Mouse (Mus musculus) CH12.LX (cell line): Measurements from ENCODE around the gene Phf11b. TPM values are rescaled to one million over a fixed set of nuclear protein-coding genes. Genes with fewer than 3 reads are reported as not detected.
"Not testable (repeated sequence)": the region's sequence is repeated elsewhere in the genome, so short reads cannot be mapped to it uniquely, and the experiment has no call there.

Experiments used
- DNase-seq: peaks from one replicate; pipeline ENCODE4 v3.0.0-alpha.2; 2013; ENCODE audit errors: extremely low read depth
- H3K27ac ChIP-seq: 2 replicates; pipeline ENCODE4 v1.5.1; 2012; ENCODE audit warnings: low read depth, mild to moderate bottlenecking, control low read depth, moderate library complexity; ENCODE audit not compliant: insufficient read depth
- H3K27me3 ChIP-seq: replicated peaks from 2 replicates; pipeline ENCODE3; 2012; ENCODE audit warnings: inconsistent platforms
- H3K36me3 ChIP-seq, 2 experiments: replicated peaks in 1 of 2; 2 replicates each; pipeline versions ENCODE3 to v1.6.1; 2012; ENCODE audit warnings: inconsistent platforms in 1 of 2, low read length in 1 of 2, mild to moderate bottlenecking in 1 of 2, mixed read lengths in 1 of 2, moderate library complexity in 1 of 2; ENCODE audit not compliant: control insufficient read depth in 1 of 2, insufficient read depth in 1 of 2
- H3K4me1 ChIP-seq, 2 experiments: 2 replicates each; pipeline ENCODE4 v1.6.1; 2012; ENCODE audit warnings: inconsistent platforms in 1 of 2, moderate library complexity in 1 of 2; ENCODE audit not compliant: insufficient read depth in 2 of 2, control insufficient read depth in 1 of 2
- H3K4me2 ChIP-seq: 2 replicates; pipeline ENCODE4 v1.6.1; 2012; ENCODE audit warnings: low read depth, mild to moderate bottlenecking, control low read depth; ENCODE audit not compliant: poor library complexity, insufficient read depth, severe bottlenecking
- H3K4me3 ChIP-seq, 3 experiments: fragments of 150-350 bp in 1 of 3; sonication (generic) in 1 of 3; replicated peaks in 1 of 3; 2 replicates each; pipeline versions ENCODE3 to v1.5.1; 2011 to 2012; ENCODE audit warnings: low read depth in 2 of 3, low read length in 2 of 3, mild to moderate bottlenecking in 2 of 3, moderate library complexity in 2 of 3, control low read depth in 1 of 3, improper control_type of control experiment in 1 of 3, inconsistent platforms in 1 of 3, mixed read lengths in 1 of 3; ENCODE audit not compliant: poor library complexity in 1 of 3
- H3K79me2 ChIP-seq: replicated peaks from 2 replicates; pipeline ENCODE4 v1.6.1; 2012; ENCODE audit warnings: mild to moderate bottlenecking, moderate library complexity; ENCODE audit not compliant: control insufficient read depth, poor library complexity, insufficient read depth, severe bottlenecking; ENCODE audit errors: extremely low read depth
- H3K9ac ChIP-seq: 2 replicates; pipeline ENCODE4 v1.6.1; 2012; ENCODE audit warnings: low read depth, mild to moderate bottlenecking, control low read depth, moderate library complexity; ENCODE audit not compliant: insufficient read depth
- H3K9me3 ChIP-seq: replicated peaks from 2 replicates; pipeline ENCODE3; 2012; ENCODE audit warnings: low read length, inconsistent platforms, mixed read lengths
- BHLHE40 ChIP-seq: IDR thresholded peaks from 2 replicates; pipeline ENCODE4 v1.6.1; 2011; ENCODE audit warnings: mild to moderate bottlenecking, low read depth, low read length, improper control_type of control experiment
- CTCF ChIP-seq, 2 experiments: IDR thresholded peaks in 1 of 2; conservative IDR thresholded peaks in 1 of 2; 2 replicates each; pipeline ENCODE4 v1.5.1; 2011 to 2012; ENCODE audit warnings: low read depth in 2 of 2, low read length in 2 of 2, improper control_type of control experiment in 1 of 2, inconsistent platforms in 1 of 2, mild to moderate bottlenecking in 1 of 2, moderate library complexity in 1 of 2
- ELF1 ChIP-seq: IDR thresholded peaks from 2 replicates; pipeline ENCODE4 v1.6.1; 2014; ENCODE audit warnings: low read depth, mild to moderate bottlenecking, inconsistent platforms, low read length, improper control_type of control experiment
- EP300 ChIP-seq: IDR thresholded peaks from 2 replicates; pipeline ENCODE4 v1.6.1; 2011; ENCODE audit warnings: low read length, improper control_type of control experiment
- ETS1 ChIP-seq: conservative IDR thresholded peaks from 2 replicates; pipeline ENCODE4 v1.6.1; 2012; ENCODE audit warnings: low read depth, mild to moderate bottlenecking, inconsistent platforms, low read length, improper control_type of control experiment, moderate library complexity
- IRF4 ChIP-seq: IDR thresholded peaks from 2 replicates; pipeline ENCODE4 v1.6.1; 2014; ENCODE audit warnings: low read depth, mild to moderate bottlenecking, inconsistent platforms, low read length, improper control_type of control experiment
- JUN ChIP-seq: IDR thresholded peaks from 2 replicates; pipeline ENCODE4 v1.6.1; 2011; ENCODE audit warnings: low read depth, mild to moderate bottlenecking, low read length, improper control_type of control experiment, moderate library complexity; ENCODE audit not compliant: insufficient read depth
- JUND ChIP-seq: conservative IDR thresholded peaks from 2 replicates; pipeline ENCODE4 v1.6.1; 2011; ENCODE audit warnings: low read depth, low read length, improper control_type of control experiment
- MEF2A ChIP-seq: IDR thresholded peaks from 2 replicates; pipeline ENCODE4 v1.6.1; 2014; ENCODE audit warnings: low read depth, mild to moderate bottlenecking, inconsistent platforms, low read length, improper control_type of control experiment, borderline replicate concordance
- NELFE ChIP-seq: IDR thresholded peaks from 2 replicates; pipeline ENCODE4 v1.6.1; 2011; ENCODE audit warnings: low read depth, low read length, improper control_type of control experiment
- POLR2A ChIP-seq: IDR thresholded peaks from 2 replicates; pipeline ENCODE4 v1.6.1; 2011; ENCODE audit warnings: low read depth, mild to moderate bottlenecking, improper control_type of control experiment, low read length
- RAD21 ChIP-seq: IDR thresholded peaks from 2 replicates; pipeline ENCODE4 v1.6.1; 2011; ENCODE audit warnings: low read depth, mild to moderate bottlenecking, low read length, improper control_type of control experiment, moderate library complexity
- SIN3A ChIP-seq: IDR thresholded peaks from 2 replicates; pipeline ENCODE4 v1.6.1; 2012; ENCODE audit warnings: low read length, improper control_type of control experiment, inconsistent platforms
- TBP ChIP-seq: conservative IDR thresholded peaks from 2 replicates; pipeline ENCODE4 v1.6.1; 2011; ENCODE audit warnings: low read depth, low read length, improper control_type of control experiment
- TCF12 ChIP-seq: IDR thresholded peaks from 2 replicates; pipeline ENCODE4 v1.6.1; 2014; ENCODE audit warnings: low read depth, mild to moderate bottlenecking, inconsistent platforms, low read length, improper control_type of control experiment
- dilution Hi-C: fragments of 300-500 bp; cut with MboI; formaldehyde crosslinking; loops from 2 replicates; pipeline ENCODE4 v1.14.3; 2020; ENCODE audit warnings: low sequenced_read_pairs; ENCODE audit not compliant: extremely low pct_unique_long_range_greater_than_20kb, extremely low pct_ligation_motif_present
- in situ Hi-C: fragments of 300-500 bp; cut with MboI; formaldehyde crosslinking; loops from 3 replicates; pipeline ENCODE4 v1.14.3; 2019; ENCODE audit warnings: low sequenced_read_pairs, low pct_ligation_motif_present, low pct_unique_long_range_greater_than_20kb, mixed read lengths
- polyA plus RNA-seq: library from polyadenylated mRNA; unstranded; fragments of >175 nt; gene quantifications from 2 replicates; pipeline ENCODE4 v1.2.1, GENCODE M21; 2012; ENCODE audit warnings: low read depth; ENCODE audit not compliant: insufficient read length
- total RNA-seq, 2 experiments: library from RNA; depleted of rRNA; stranded (reverse); fragments of 300-350 nt in 1 of 2; fragments of >200 nt in 1 of 2; gene quantifications; 2 replicates each; pipeline ENCODE4 v1.2.3; 2012 to 2014

Gene Phf11b
- total RNA-seq (2012; rRNA removed) (29.5 and 29.8 TPM in 2 replicates), total RNA-seq (2014; rRNA removed) (80.2 and 90.5 TPM in 2 replicates), polyA plus RNA-seq (88.2 and 93.4 TPM in 2 replicates)

GRCm38 (mm10) chr14:59341189-59341588, at the start of gene Phf11b:
Gene Phf11b, minus strand, starts transcription at chr14:59341351.
- peaks cover 20 to 37% of the 10 kb centered on the region in 2 experiments for H3K4me1 ChIP-seq
- dilution Hi-C loops, H3K27me3 ChIP-seq, H3K9me3 ChIP-seq, H3K36me3 ChIP-seq, H3K79me2 ChIP-seq, in situ Hi-C loops: not testable (repeated sequence)
- H3K27ac ChIP-seq, result peak within 1 kb of the TSS; percentile 48
- H3K4me3 ChIP-seq, result peak within 1 kb of the TSS; percentile 55 to 60 (median 57)
- peak; percentile 77 for DNase-seq
- H3K9ac ChIP-seq, result peak within 1 kb of the TSS; percentile 64
- peak within 1 kb of the TSS; percentile 83 for H3K4me2 ChIP-seq
- peak; percentile 86 for TF ChIP-seq ETS1
- TF ChIP-seq ELF1, result 0 out of 2 replicates have a peak, but pooled peaks have one; percentile 51
- peak; percentile 62 for TF ChIP-seq POLR2A
- peak; percentile 76 for TF ChIP-seq JUN
- peak; percentile 84 for TF ChIP-seq JUND
- TF ChIP-seq SIN3A, result peak; percentile 60; the same call in 1 of the 2 replicates
- peak; percentile 92 for TF ChIP-seq IRF4
- TF ChIP-seq TCF12, result peak; percentile 53; the same call in 1 of the 2 replicates
- peak; percentile 63; the same call in 1 of the 2 replicates for TF ChIP-seq TBP
- peak; percentile 85 for TF ChIP-seq EP300
- TF ChIP-seq NELFE, result 0 out of 2 replicates have a peak, but pooled peaks have one; percentile 38
- TF ChIP-seq MEF2A, result peak; percentile 84
- peak; percentile 65 for TF ChIP-seq BHLHE40

- dilution Hi-C loops, in situ Hi-C loops, H3K4me3 ChIP-seq, H3K4me2 ChIP-seq, H3K9ac ChIP-seq, H3K9me3 ChIP-seq, H3K79me2 ChIP-seq, H3K27me3 ChIP-seq, H3K27ac ChIP-seq, DNase-seq: not testable (repeated sequence)
- Histone ChIP-seq H3K4me1 (peaks cover 0 to 13% of the 10 kb centered on the region in 2 experiments; a peak in 1 of 4 replicates), H3K36me3 (peaks cover 7 to 54% of the 10 kb centered on the region in 2 experiments)
- TF ChIP-seq RAD21 (peak; percentile 16), CTCF (conservative IDR thresholded peaks at IDR 0.05 in 1 of 2, IDR thresholded peaks at IDR 0.05 in 1 of 2; ENCODE audit: low read depth in 2 of 2, low read length in 2 of 2) (peak in 1 of 2 experiments; percentile 26; a peak in 2 of 4 replicates)
These were observed 49.0 kb upstream of the Phf11b start for GRCm38 (mm10) chr14:59390181-59390580.
